Mouse (Mus musculus): ENCODE results near the gene Gm17545. TPM values are rescaled to one million over a fixed set of nuclear protein-coding genes. Genes with fewer than 3 reads are reported as not detected.

Gene Gm17545
- polyA plus RNA-seq, 1 experiment from 2014 or later, result not detected

- no peak overlapping the region for H3K9ac ChIP-seq
- WGBS, result 71% methylated on average over 5 of the region's 5 CpGs
- no peak overlapping the region for H3K4me3 ChIP-seq
- H3K4me2 ChIP-seq (replicated peaks), result no peak overlapping the region
- H3K27ac ChIP-seq, result no peak overlapping the region
- H3K36me3 ChIP-seq, result peaks cover 14% of the 10 kb centered on the region
- ATAC-seq (ENCODE audit: low FRiP score, low read depth), result no peak
- no peaks in the 10 kb centered on the region for H3K9me3 ChIP-seq
- H3K4me1 ChIP-seq, result peaks cover 14% of the 10 kb centered on the region
- H3K27me3 ChIP-seq, result no peaks in the 10 kb centered on the region
Measured at GRCm38 (mm10) chr9:22503581-22503980, 49.5 kb downstream of the Gm17545 start.

- WGBS, result 52% methylated on average over 2 of the region's 2 CpGs
- Histone ChIP-seq H3K27ac (no peak overlapping the region), H3K36me3 (peaks cover 1% of the 10 kb centered on the region; the same call in 1 of the 2 replicates), H3K4me2 (replicated peaks) (no peak overlapping the region), H3K4me3 (no peak overlapping the region), H3K9me3 (no peaks in the 10 kb centered on the region), H3K27me3 (no peaks in the 10 kb centered on the region), H3K9ac (no peak overlapping the region), H3K4me1 (peaks cover 14% of the 10 kb centered on the region)
- ATAC-seq (ENCODE audit: low FRiP score, low read depth), result no peak
Measured at GRCm38 (mm10) chr9:22505574-22505973, 51.5 kb downstream of the Gm17545 start.

Other genes with a start within 250 kb of the Gm17545 start
- gene Zfp809, start 228.6 kb upstream of the Gm17545 start, polyA plus RNA-seq (2015; fragmentation: Nextera tagmentation; extraction: Ambion mirVana), result 15.7 and 17.0 TPM in 2 replicates
- gene Zfp599, start 194.4 kb upstream of the Gm17545 start, polyA plus RNA-seq (2015; fragmentation: Nextera tagmentation; extraction: Ambion mirVana), result 9.2 and 9.6 TPM in 2 replicates
- 29.1 and 30.3 TPM in 2 replicates for gene Zfp810, start 146.6 kb upstream of the Gm17545 start, polyA plus RNA-seq (2015; fragmentation: Nextera tagmentation; extraction: Ambion mirVana)
- 36.6 and 40.8 TPM in 2 replicates for gene Anln, start 65.1 kb upstream of the Gm17545 start, polyA plus RNA-seq (2015; fragmentation: Nextera tagmentation; extraction: Ambion mirVana)
- gene 9530077C05Rik, start 42.8 kb upstream of the Gm17545 start, polyA plus RNA-seq (2015; fragmentation: Nextera tagmentation; extraction: Ambion mirVana), result 5.8 and 6.3 TPM in 2 replicates
- 73.8 and 74.1 TPM in 2 replicates for gene Rp9, start 15.5 kb downstream of the Gm17545 start, polyA plus RNA-seq (2015; fragmentation: Nextera tagmentation; extraction: Ambion mirVana)
- 13.9 and 15.9 TPM in 2 replicates for gene Bbs9, start 21.4 kb downstream of the Gm17545 start, polyA plus RNA-seq (2015; fragmentation: Nextera tagmentation; extraction: Ambion mirVana)

Measured in limb, embryonic 13.5 days (tissue).